Mouse (Mus musculus): ENCODE results near the gene Adora1.

- TF ChIP-seq CTCF (IDR thresholded peaks at IDR 0.05; ENCODE audit: low read depth, low read length) (no peak), POLR2A (IDR thresholded peaks at IDR 0.05; ENCODE audit: extremely low read depth, insufficient read depth, low read length) (no peak)
Measured at GRCm38 (mm10) chr1:134194298-134195022, 40.8 kb downstream of the Adora1 start.

Measured in liver, adult 2 months (tissue).